In the genomic region with DNA sequence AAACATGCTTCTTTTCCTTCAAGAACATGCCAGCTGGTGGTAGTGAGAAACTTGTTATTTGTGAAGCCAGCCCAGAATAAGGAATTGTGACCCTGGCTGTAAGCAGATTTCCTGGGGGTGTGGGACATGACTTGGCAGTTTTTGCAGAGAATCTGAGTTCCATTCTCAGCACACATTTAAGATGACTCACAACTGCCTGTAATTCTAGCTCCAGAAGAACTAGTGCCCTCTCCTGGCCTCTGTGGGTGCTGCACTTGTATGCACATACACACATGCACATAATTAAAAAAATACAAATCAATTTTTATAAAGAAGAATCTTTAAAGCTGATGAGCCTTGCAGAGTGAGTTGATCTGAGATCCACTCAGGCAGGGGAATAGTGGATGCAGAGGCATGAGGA, we compare ENCODE assay signal across 23 mouse cellular contexts. TPM values are rescaled to one million over a fixed set of nuclear protein-coding genes. Genes with fewer than 3 reads are reported as not detected.
A peak's percentile ranks its signal among the peaks of the same experiment; 100 is the strongest.
DNase-seq lines count a peak whose midpoint lies in the region; ATAC-seq and TF ChIP-seq lines count a peak whose summit lies in the region.
"Had no signal": no experiment of that assay in that cellular context is flagged by ENCODE, and none has a peak within 500 bp of the region (broad histone marks: within the 10 kb centered on the region; RNA-seq: fewer than 3 reads in every experiment).

No protein-coding gene starts in this region.

- no peaks in the 10 kb centered on the region for H3K27me3 ChIP-seq in kidney, postnatal 0 days (ENCODE audit: insufficient read depth, low read length)

- H3K9ac ChIP-seq in kidney, postnatal 0 days (ENCODE audit: low read depth, low read length): no peak overlapping the region

- no peaks in the 10 kb centered on the region for H3K9me3 ChIP-seq in kidney, postnatal 0 days (replicated peaks; ENCODE audit: low read length)
- H3K9me3 ChIP-seq: heart, embryonic 10.5 days had no signal

- H3K36me3 ChIP-seq in kidney, postnatal 0 days (ENCODE audit: insufficient read depth, low read length): 0 out of 2 replicates have a peak, but pooled peaks cover 3% of the 10 kb centered on the region

- TF ChIP-seq POLR2A in brain, embryonic 14.5 days (IDR thresholded peaks at IDR 0.05; ENCODE audit: borderline replicate concordance, extremely low read depth, insufficient read depth, insufficient read length, poor library complexity, severe bottlenecking): no peak

- no peak for DNase-seq in kidney, postnatal 0 days (ENCODE audit: low spot score)
- DNase-seq in kidney, adult 18-20 months: no peak
- DNase-seq in 3T3-L1 (ENCODE audit: low read depth, low spot score): peak; percentile 47
- DNase-seq in 416B (ENCODE audit: low read depth): peak; percentile 54
- DNase-seq in brain, embryonic 14.5 days (ENCODE audit: low read depth): no peak
- no peak for DNase-seq in adrenal gland, postnatal 4 days (ENCODE audit: low spot score in 2 of 2)
- no peak for DNase-seq in right cerebral cortex, postnatal 14 days
- DNase-seq: adrenal gland, postnatal 10 days; cerebellum, adult 11 months; cerebellum, postnatal 36 days; gastrocnemius, postnatal 25 days; kidney, postnatal 4 days; lung, adult 2 months; lung, postnatal 36 days had no signal

- TF ChIP-seq CTCF in kidney, postnatal 0 days (IDR thresholded peaks at IDR 0.05; ENCODE audit: low read depth): peak; percentile 24; the same call in 1 of the 2 replicates
- peak; percentile 19; the same call in 1 of the 2 replicates for TF ChIP-seq CTCF in brain, embryonic 14.5 days (IDR thresholded peaks at IDR 0.05; ENCODE audit: borderline replicate concordance, extremely low read depth, insufficient read depth, insufficient read length)

- no peak overlapping the region for H3K4me3 ChIP-seq in kidney, postnatal 0 days (replicated peaks; ENCODE audit: low read depth, low read length)
- H3K4me3 ChIP-seq: forebrain, embryonic 10.5 days; heart, embryonic 10.5 days had no signal

- H3K4me2 ChIP-seq in kidney, postnatal 0 days (ENCODE audit: low read length): no peak overlapping the region

- no peaks in the 10 kb centered on the region for H3K4me1 ChIP-seq in kidney, postnatal 0 days (replicated peaks; ENCODE audit: insufficient read depth, low read length)
- H3K4me1 ChIP-seq: forebrain, embryonic 10.5 days had no signal

- no peak for ATAC-seq in kidney, postnatal 0 days (replicated peaks; ENCODE audit: low FRiP score, low read depth)
- no peak for ATAC-seq in frontal cortex, adult (ENCODE audit: low TSS enrichment)
- ATAC-seq: activated CD4-positive, CD25-positive, alpha-beta regulatory T cell, adult 4 months; inflammation-experienced regulatory T-cells, adult 6 months had no signal

- no peak overlapping the region for H3K27ac ChIP-seq in kidney, postnatal 0 days
- H3K27ac ChIP-seq: forebrain, embryonic 10.5 days; heart, embryonic 10.5 days had no signal

RNA-seq across cellular contexts. Expression of a gene that starts 10.9 kb away (rescaled TPM):
- 0.42 and 0.71 TPM in 2 replicates for polyA plus RNA-seq in kidney, postnatal 0 days (2015; fragmentation: Nextera tagmentation; extraction: Ambion mirVana)
- 0.22 and 0.69 TPM in 2 replicates for polyA plus RNA-seq in brain, embryonic 14.5 days (2012; rRNA removed)
- 1 to 10 TPM in 1 of 2 experiments, under 1 TPM in 1; 0.71 to 1.3 TPM for total RNA-seq in adrenal gland, postnatal 4 days (2021)
- total RNA-seq: adrenal gland, postnatal 10 days; gastrocnemius, postnatal 25 days; layer of hippocampus, postnatal 14 days; left cerebral cortex, postnatal 10 days had no signal
- polyA plus RNA-seq: activated CD4-positive, CD25-positive, alpha-beta regulatory T cell, adult 4 months; heart, postnatal 0 days; inflammation-experienced regulatory T-cells, adult 6 months; neural tube, embryonic 11.5 days had no signal

RNA-seq across cellular contexts. Expression of a gene that starts 11.0 kb away (rescaled TPM):
- polyA plus RNA-seq in kidney, postnatal 0 days (2015; fragmentation: Nextera tagmentation; extraction: Ambion mirVana): 0.80 and 0.82 TPM in 2 replicates
- 17.6 and 18.7 TPM in 2 replicates for polyA plus RNA-seq in brain, embryonic 14.5 days (2012; rRNA removed)
- 1 to 10 TPM; 3.3 to 3.6 TPM for total RNA-seq in adrenal gland, postnatal 4 days (2021)

RNA-seq across cellular contexts. Expression of a gene that starts 20.6 kb away (rescaled TPM):
- 37.3 and 37.9 TPM in 2 replicates for polyA plus RNA-seq in kidney, postnatal 0 days (2015; fragmentation: Nextera tagmentation; extraction: Ambion mirVana)
- polyA plus RNA-seq in brain, embryonic 14.5 days (2012; rRNA removed): 11.4 and 12.5 TPM in 2 replicates
- total RNA-seq in adrenal gland, postnatal 4 days (2021): 10 to 100 TPM; 29.8 to 34.2 TPM

RNA-seq across cellular contexts. Expression of a gene that starts 27.4 kb away (rescaled TPM):
- polyA plus RNA-seq in kidney, postnatal 0 days (2015; fragmentation: Nextera tagmentation; extraction: Ambion mirVana): 30.0 and 34.7 TPM in 2 replicates
- polyA plus RNA-seq in brain, embryonic 14.5 days (2012; rRNA removed): 201 and 214 TPM in 2 replicates
- 100 to 1,000 TPM; 214 to 228 TPM for total RNA-seq in adrenal gland, postnatal 4 days (2021)

RNA-seq across cellular contexts. Expression of a gene that starts 54.4 kb away (rescaled TPM):
- polyA plus RNA-seq in kidney, postnatal 0 days (2015; fragmentation: Nextera tagmentation; extraction: Ambion mirVana): 9.5 and 9.6 TPM in 2 replicates
- 15.0 and 19.5 TPM in 2 replicates for polyA plus RNA-seq in brain, embryonic 14.5 days (2012; rRNA removed)
- 10 to 100 TPM; 20.5 to 23.3 TPM for total RNA-seq in adrenal gland, postnatal 4 days (2021)

Comparison
In these comparisons a context has a peak if more than half of its experiments do, and no peak if none do; other contexts are left out.
1. DNase-seq: peak in 3T3-L1 (single experiment) and 416B (single experiment); none in kidney, postnatal 0 days (single experiment), kidney, adult 18-20 months (single experiment), brain, embryonic 14.5 days (single experiment), adrenal gland, postnatal 4 days (0 of 2) and right cerebral cortex, postnatal 14 days (single experiment).
2. RNA of a gene that starts 11.0 kb away (polyA plus RNA-seq): 17.6 to 18.7 TPM in brain, embryonic 14.5 days; 0.80 to 0.82 TPM in kidney, postnatal 0 days; every median in the first group is over 10 times any median in the second.